Mouse (Mus musculus) limb, embryonic 15.5 days (tissue): ENCODE results near the gene Kank1. TPM values are rescaled to one million over a fixed set of nuclear protein-coding genes. Genes with fewer than 3 reads are reported as not detected.

ENCODE experiments used
- ATAC-seq: fragments of 200-750 bp; cut with Nextera tagmentation; 2 replicates; pipeline ENCODE4 v1.8.0; 2017; ENCODE audit warnings: low read depth, moderate TSS enrichment; ENCODE audit not compliant: insufficient number of reproducible peaks, low FRiP score, low TSS enrichment
- H3K27ac ChIP-seq: fragments of 300-500 bp; sonication (generic); 2 replicates; pipeline ENCODE4 v1.5.1; 2015; ENCODE audit warnings: moderate library complexity, mild to moderate bottlenecking, inconsistent platforms
- H3K27me3 ChIP-seq: fragments of 300-500 bp; sonication (generic); 2 replicates; pipeline ENCODE4 v1.6.1; 2015; ENCODE audit warnings: inconsistent platforms
- H3K36me3 ChIP-seq: fragments of 300-500 bp; sonication (generic); 2 replicates; pipeline ENCODE4 v1.6.1; 2015; ENCODE audit warnings: inconsistent platforms
- H3K4me1 ChIP-seq: fragments of 300-500 bp; sonication (generic); 2 replicates; pipeline ENCODE4 v1.6.1; 2015; ENCODE audit warnings: inconsistent platforms
- H3K4me2 ChIP-seq: fragments of 300-500 bp; sonication (generic); 2 replicates; pipeline ENCODE4 v1.6.1; 2015; ENCODE audit warnings: mild to moderate bottlenecking, inconsistent platforms
- H3K4me3 ChIP-seq: fragments of 300-500 bp; sonication (generic); 2 replicates; pipeline ENCODE4 v1.5.1; 2015; ENCODE audit warnings: mild to moderate bottlenecking, inconsistent platforms
- H3K9ac ChIP-seq: fragments of 300-500 bp; sonication (generic); 2 replicates; pipeline ENCODE4 v1.6.1; 2015; ENCODE audit warnings: inconsistent platforms
- H3K9me3 ChIP-seq: fragments of 300-500 bp; sonication (generic); 2 replicates; pipeline ENCODE4 v1.6.1; 2016; ENCODE audit warnings: inconsistent platforms
- WGBS: fragments of 180-500 bp; shearing (Covaris S2); methylation state at CpG from one replicate; pipeline ENCODE4 v1.1.7; 2015; 5-methylcytosine and 5-hydroxymethylcytosine counted together
- polyA plus RNA-seq: library from polyadenylated mRNA; unstranded; fragments of >200 nt; fragmentation: Nextera tagmentation; extraction: Ambion mirVana; gene quantifications from 2 replicates; pipeline ENCODE4 v1.2.1, GENCODE M21; 2015

Gene Kank1
- polyA plus RNA-seq, 1 experiment from 2014 or later: 44.2 TPM

- Histone ChIP-seq H3K27me3 (no peaks in the 10 kb centered on the region), H3K4me2 (peak overlapping the region; percentile 35), H3K27ac (peak overlapping the region; percentile 86), H3K9me3 (no peaks in the 10 kb centered on the region), H3K4me1 (peaks cover 47% of the 10 kb centered on the region), H3K9ac (no peak overlapping the region), H3K4me3 (no peak overlapping the region), H3K36me3 (no peaks in the 10 kb centered on the region)
- WGBS: 27% methylated on average over 10 of the region's 10 CpGs
- ATAC-seq: peak; percentile 78
Observed at GRCm38 (mm10) chr19:25395035-25395434, 158.3 kb downstream of the Kank1 start.

- Histone ChIP-seq H3K9me3 (no peaks in the 10 kb centered on the region), H3K9ac (no peak overlapping the region), H3K4me3 (no peak overlapping the region), H3K4me2 (no peak overlapping the region), H3K36me3 (no peaks in the 10 kb centered on the region), H3K4me1 (peaks cover 56% of the 10 kb centered on the region), H3K27me3 (no peaks in the 10 kb centered on the region), H3K27ac (peak overlapping the region; percentile 38; the same call in 1 of the 2 replicates)
- ATAC-seq: no peak
- 70% methylated on average over 6 of the region's 6 CpGs for WGBS
Observed at GRCm38 (mm10) chr19:25396709-25397266, 160.0 kb downstream of the Kank1 start.

GRCm38 (mm10) chr19:25399511-25400211 lies 162.9 kb downstream of the Kank1 start:
- 11% methylated on average over 9 of the region's 9 CpGs for WGBS
- peak overlapping the region; percentile 29 for H3K4me2 ChIP-seq
- H3K27ac ChIP-seq: peak overlapping the region; percentile 80
- no peak overlapping the region for H3K9ac ChIP-seq
- no peaks in the 10 kb centered on the region for H3K27me3 ChIP-seq
- no peak overlapping the region for H3K4me3 ChIP-seq
- no peak for ATAC-seq
- H3K9me3 ChIP-seq: no peaks in the 10 kb centered on the region
- no peaks in the 10 kb centered on the region for H3K36me3 ChIP-seq
- peaks cover 73% of the 10 kb centered on the region for H3K4me1 ChIP-seq

- WGBS: 35% methylated on average over 13 of the region's 13 CpGs
- no peak overlapping the region for H3K9ac ChIP-seq
- H3K4me1 ChIP-seq: peaks cover 72% of the 10 kb centered on the region
- peak overlapping the region; percentile 29 for H3K4me2 ChIP-seq
- peak overlapping the region; percentile 80 for H3K27ac ChIP-seq
- no peaks in the 10 kb centered on the region for H3K36me3 ChIP-seq
- no peaks in the 10 kb centered on the region for H3K27me3 ChIP-seq
- H3K4me3 ChIP-seq: no peak overlapping the region
- no peak for ATAC-seq
- H3K9me3 ChIP-seq: no peaks in the 10 kb centered on the region
Observed at GRCm38 (mm10) chr19:25400212-25400913, 163.6 kb downstream of the Kank1 start.

- 56% methylated on average over 8 of the region's 8 CpGs for WGBS
- ATAC-seq: no peak
- H3K27me3 ChIP-seq: no peaks in the 10 kb centered on the region
- H3K36me3 ChIP-seq: no peaks in the 10 kb centered on the region
- peaks cover 74% of the 10 kb centered on the region for H3K4me1 ChIP-seq
- no peak overlapping the region for H3K9ac ChIP-seq
- no peaks in the 10 kb centered on the region for H3K9me3 ChIP-seq
- no peak overlapping the region for H3K4me2 ChIP-seq
- peak overlapping the region; percentile 80; the same call in 1 of the 2 replicates for H3K27ac ChIP-seq
- H3K4me3 ChIP-seq: no peak overlapping the region
Observed at GRCm38 (mm10) chr19:25401521-25401920, 164.7 kb downstream of the Kank1 start.

- H3K27ac ChIP-seq: peak overlapping the region; percentile 79
- H3K9ac ChIP-seq: no peak overlapping the region
- WGBS: 19% methylated on average over 4 of the region's 4 CpGs
- H3K36me3 ChIP-seq: peaks cover 2% of the 10 kb centered on the region
- H3K27me3 ChIP-seq: no peaks in the 10 kb centered on the region
- H3K4me1 ChIP-seq: peaks cover 73% of the 10 kb centered on the region
- H3K9me3 ChIP-seq: no peaks in the 10 kb centered on the region
- H3K4me2 ChIP-seq: no peak overlapping the region
- no peak overlapping the region for H3K4me3 ChIP-seq
- ATAC-seq: peak; percentile 57; the same call in 1 of the 2 replicates
Observed at GRCm38 (mm10) chr19:25404163-25404562, 167.4 kb downstream of the Kank1 start.

GRCm38 (mm10) chr19:25405987-25406386 lies 169.2 kb downstream of the Kank1 start:
- Histone ChIP-seq H3K9ac (no peak overlapping the region), H3K9me3 (no peaks in the 10 kb centered on the region), H3K27me3 (no peaks in the 10 kb centered on the region), H3K4me2 (peak overlapping the region; percentile 76), H3K4me3 (0 out of 2 replicates have a peak overlapping the region, but pooled peaks have one; percentile 44), H3K27ac (peak overlapping the region; percentile 94), H3K4me1 (peaks cover 60% of the 10 kb centered on the region), H3K36me3 (peaks cover 21% of the 10 kb centered on the region)
- ATAC-seq: no peak
- 27% methylated on average over 6 of the region's 6 CpGs for WGBS

- no peaks in the 10 kb centered on the region for H3K9me3 ChIP-seq
- 1% methylated on average over 26 of the region's 28 CpGs for WGBS
- peak; percentile 84 for ATAC-seq
- H3K27ac ChIP-seq: peak overlapping the region; percentile 94
- H3K36me3 ChIP-seq: peaks cover 27% of the 10 kb centered on the region
- no peaks in the 10 kb centered on the region for H3K27me3 ChIP-seq
- peak overlapping the region; percentile 44 for H3K4me3 ChIP-seq
- H3K4me2 ChIP-seq: peak overlapping the region; percentile 76
- H3K4me1 ChIP-seq: peaks cover 62% of the 10 kb centered on the region
- H3K9ac ChIP-seq: peak overlapping the region; percentile 39
Observed at GRCm38 (mm10) chr19:25406481-25407184, 169.9 kb downstream of the Kank1 start.

- Histone ChIP-seq H3K9ac (peak overlapping the region; percentile 39), H3K9me3 (no peaks in the 10 kb centered on the region), H3K4me3 (peak overlapping the region; percentile 44), H3K4me1 (peaks cover 64% of the 10 kb centered on the region), H3K27ac (peak overlapping the region; percentile 94), H3K36me3 (peaks cover 29% of the 10 kb centered on the region), H3K27me3 (no peaks in the 10 kb centered on the region), H3K4me2 (peak overlapping the region; percentile 76)
- WGBS: 3% methylated on average over 10 of the region's 10 CpGs
- 0 out of 2 replicates have a peak, but pooled peaks have one; percentile 15 for ATAC-seq
Observed at GRCm38 (mm10) chr19:25407185-25407886, 170.6 kb downstream of the Kank1 start.

GRCm38 (mm10) chr19:25407887-25408236 lies 171.1 kb downstream of the Kank1 start:
- Histone ChIP-seq H3K9me3 (no peaks in the 10 kb centered on the region), H3K27me3 (no peaks in the 10 kb centered on the region), H3K4me1 (peaks cover 60% of the 10 kb centered on the region), H3K4me3 (peak overlapping the region; percentile 44), H3K27ac (peak overlapping the region; percentile 94), H3K36me3 (peaks cover 29% of the 10 kb centered on the region), H3K9ac (peak overlapping the region; percentile 39; the same call in 1 of the 2 replicates), H3K4me2 (peak overlapping the region; percentile 76)
- 6% methylated on average over 6 of the region's 6 CpGs for WGBS
- ATAC-seq: no peak

GRCm38 (mm10) chr19:25409239-25409638 lies 172.5 kb downstream of the Kank1 start:
- peaks cover 51% of the 10 kb centered on the region for H3K4me1 ChIP-seq
- no peaks in the 10 kb centered on the region for H3K27me3 ChIP-seq
- ATAC-seq: no peak

More at GRCm38 (mm10) chr19:25409239-25409638, 172.5 kb downstream of the Kank1 start:
- Histone ChIP-seq H3K4me3 (no peak overlapping the region), H3K9me3 (no peaks in the 10 kb centered on the region), H3K27ac (no peak overlapping the region), H3K36me3 (peaks cover 29% of the 10 kb centered on the region), H3K9ac (no peak overlapping the region), H3K4me2 (no peak overlapping the region)
- 92% methylated on average over 9 of the region's 9 CpGs for WGBS
